Mouse (Mus musculus): ENCODE results near the gene Mllt6.
"Not testable (repeated sequence)": the region's sequence is repeated elsewhere in the genome, so short reads cannot be mapped to it uniquely, and the experiment has no call there.

The Mllt6 gene

GRCm38 (mm10) chr11:97662893-97663527, at the start of gene Mllt6:
Gene Mllt6 (plus strand): TSS chr11:97663414.
- peak; percentile 81 for DNase-seq (ENCODE audit: low spot score)

- no peak for DNase-seq (ENCODE audit: low spot score)
These were observed 47.9 kb upstream of the Mllt6 start for GRCm38 (mm10) chr11:97615276-97615675.

- DNase-seq (ENCODE audit: low spot score): no peak
These were observed 44.8 kb upstream of the Mllt6 start for GRCm38 (mm10) chr11:97618368-97618767.

- peak; percentile 73 for DNase-seq (ENCODE audit: low spot score)
These were observed 43.8 kb upstream of the Mllt6 start for GRCm38 (mm10) chr11:97619391-97619795.

- peak; percentile 65 for DNase-seq (ENCODE audit: low spot score)
These were observed 40.8 kb upstream of the Mllt6 start for GRCm38 (mm10) chr11:97622440-97622839.

GRCm38 (mm10) chr11:97623166-97623565, 40.0 kb upstream of the Mllt6 start:
- no peak for DNase-seq (ENCODE audit: low spot score)

GRCm38 (mm10) chr11:97625551-97625950, 37.7 kb upstream of the Mllt6 start:
- no peak for DNase-seq (ENCODE audit: low spot score)

- DNase-seq (ENCODE audit: low spot score): no peak
These were observed 36.8 kb upstream of the Mllt6 start for GRCm38 (mm10) chr11:97626431-97626830.

- DNase-seq (ENCODE audit: low spot score): no peak
These were observed 36.4 kb upstream of the Mllt6 start for GRCm38 (mm10) chr11:97626850-97627249.

GRCm38 (mm10) chr11:97627556-97628302, 35.5 kb upstream of the Mllt6 start:
- no peak for DNase-seq (ENCODE audit: low spot score)

GRCm38 (mm10) chr11:97628303-97628567, 35.0 kb upstream of the Mllt6 start:
- peak; percentile 16 for DNase-seq (ENCODE audit: low spot score)

- DNase-seq (ENCODE audit: low spot score): peak; percentile 38
These were observed 34.4 kb upstream of the Mllt6 start for GRCm38 (mm10) chr11:97628568-97629518.

GRCm38 (mm10) chr11:97629576-97629975, 33.6 kb upstream of the Mllt6 start, which contains the start of gene Epop:
Gene Epop (minus strand): TSS chr11:97629702.
- peak; percentile 88 for DNase-seq (ENCODE audit: low spot score)

GRCm38 (mm10) chr11:97631046-97631445, 32.2 kb upstream of the Mllt6 start:
- DNase-seq (ENCODE audit: low spot score): no peak

GRCm38 (mm10) chr11:97631500-97631899, 31.7 kb upstream of the Mllt6 start:
- DNase-seq (ENCODE audit: low spot score): no peak

GRCm38 (mm10) chr11:97631938-97632337, 31.3 kb upstream of the Mllt6 start:
- DNase-seq (ENCODE audit: low spot score): peak; percentile 76

GRCm38 (mm10) chr11:97632440-97632839, 30.8 kb upstream of the Mllt6 start:
- not testable (repeated sequence) for DNase-seq (ENCODE audit: low spot score)

- DNase-seq (ENCODE audit: low spot score): no peak
These were observed 27.7 kb upstream of the Mllt6 start for GRCm38 (mm10) chr11:97635468-97636019.

- DNase-seq (ENCODE audit: low spot score): no peak
These were observed 21.5 kb upstream of the Mllt6 start for GRCm38 (mm10) chr11:97641668-97642067.

GRCm38 (mm10) chr11:97642746-97643145, 20.5 kb upstream of the Mllt6 start:
- no peak for DNase-seq (ENCODE audit: low spot score)

- DNase-seq (ENCODE audit: low spot score): no peak
These were observed 19.7 kb upstream of the Mllt6 start for GRCm38 (mm10) chr11:97643380-97644055.

GRCm38 (mm10) chr11:97644834-97645233, 18.4 kb upstream of the Mllt6 start:
- DNase-seq (ENCODE audit: low spot score): peak; percentile 68

Data from ovary, postnatal 36 days (tissue).